Mouse (Mus musculus) embryonic fibroblast, embryonic 13.5 days (primary cell): ENCODE measurements around the gene Tnfrsf12a.

ENCODE experiments used
- CTCF ChIP-seq: IDR thresholded peaks from 2 replicates; pipeline ENCODE4 v1.5.1; 2011; ENCODE audit warnings: mild to moderate bottlenecking, control low read depth, low read length, moderate library complexity, borderline replicate concordance; ENCODE audit not compliant: insufficient read depth
- POLR2A ChIP-seq: IDR thresholded peaks from 2 replicates; pipeline ENCODE4 v1.6.1; 2011; ENCODE audit warnings: low read depth, mild to moderate bottlenecking, control low read depth, low read length, moderate library complexity

- no peak for TF ChIP-seq CTCF
- no peak for TF ChIP-seq POLR2A
Observed at GRCm38 (mm10) chr17:23722376-23723125, 45.3 kb upstream of the Tnfrsf12a start, which contains the start of gene 1520401A03Rik.
